Mouse (Mus musculus): ENCODE measurements around the gene Lrrc36.

DNA sequence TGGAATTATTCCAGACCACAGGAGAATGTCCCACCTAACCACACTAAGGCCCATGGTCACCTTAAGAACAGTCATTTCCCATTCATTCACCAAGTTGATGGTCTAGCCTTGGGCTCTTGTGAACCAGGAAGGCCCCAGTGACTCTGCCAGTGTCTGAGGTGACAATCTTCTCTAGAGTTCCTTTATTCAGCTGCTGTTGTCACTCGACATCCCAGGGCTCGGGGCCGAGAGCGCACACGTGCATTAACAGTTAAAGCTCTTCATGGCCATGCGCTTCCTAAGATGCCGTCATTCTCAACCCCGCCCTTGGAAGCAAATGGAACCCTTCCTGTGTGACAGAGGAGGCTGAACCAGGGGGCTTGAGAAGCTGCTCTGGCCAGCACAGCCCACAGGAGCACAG is 68.8 kb downstream of the Lrrc36 start:
- TF ChIP-seq ETS1 (conservative IDR thresholded peaks at IDR 0.05; ENCODE audit: low read depth, low read length) (no peak), CTCF (conservative IDR thresholded peaks at IDR 0.05 in 1 of 2, IDR thresholded peaks at IDR 0.05 in 1 of 2; ENCODE audit: low read depth in 2 of 2, low read length in 2 of 2) (no peak)
